Mouse (Mus musculus) lung, embryonic 16.5 days (tissue): Measurements from ENCODE around the gene Phf20. TPM values are rescaled to one million over a fixed set of nuclear protein-coding genes. Genes with fewer than 3 reads are reported as not detected.

ENCODE experiments used
- ATAC-seq: fragments of 200-750 bp; cut with Nextera tagmentation; 2 replicates; pipeline ENCODE4 v1.8.0; 2017; ENCODE audit warnings: low read depth, mild to moderate bottlenecking, moderate library complexity
- H3K27ac ChIP-seq: fragments of 300-500 bp; sonication (generic); 2 replicates; pipeline ENCODE4 v1.5.1; 2014; ENCODE audit warnings: mild to moderate bottlenecking, control low read depth, low read length
- H3K27me3 ChIP-seq: fragments of 300-500 bp; sonication (generic); 2 replicates; pipeline ENCODE4 v1.6.1; 2014; ENCODE audit warnings: low read depth, low read length, mixed read lengths; ENCODE audit not compliant: control insufficient read depth, insufficient read depth
- H3K36me3 ChIP-seq: fragments of 300-500 bp; sonication (generic); 2 replicates; pipeline ENCODE4 v1.6.1; 2014; ENCODE audit warnings: low read length; ENCODE audit not compliant: control insufficient read depth, insufficient read depth
- H3K4me1 ChIP-seq: fragments of 300-500 bp; sonication (generic); replicated peaks from 2 replicates; pipeline ENCODE4 v1.6.1; 2014; ENCODE audit warnings: low read length, mixed read lengths; ENCODE audit not compliant: control insufficient read depth, insufficient read depth
- H3K4me2 ChIP-seq: fragments of 300-500 bp; sonication (generic); 2 replicates; pipeline ENCODE4 v1.6.1; 2014; ENCODE audit warnings: low read depth, low read length, control low read depth
- H3K4me3 ChIP-seq: fragments of 300-500 bp; sonication (generic); 2 replicates; pipeline ENCODE4 v1.5.1; 2014; ENCODE audit warnings: mild to moderate bottlenecking, low read length, control low read depth
- H3K9ac ChIP-seq: fragments of 300-500 bp; sonication (generic); 2 replicates; pipeline ENCODE4 v1.6.1; 2014; ENCODE audit warnings: low read length, control low read depth
- H3K9me3 ChIP-seq: fragments of 300-500 bp; sonication (generic); 2 replicates; pipeline ENCODE4 v1.6.1; 2016; ENCODE audit warnings: low read length; ENCODE audit not compliant: control insufficient read depth
- WGBS: fragments of 180-500 bp; shearing (Covaris S2); extraction: QIAGEN DNeasy Blood & Tissue Kit; methylation state at CpG from one replicate; pipeline ENCODE4 v1.1.7; 2014; 5-methylcytosine and 5-hydroxymethylcytosine counted together
- polyA plus RNA-seq: library from polyadenylated mRNA; unstranded; fragments of >200 nt; fragmentation: Nextera tagmentation; extraction: Ambion mirVana; gene quantifications from 2 replicates; pipeline ENCODE4 v1.2.1, GENCODE M21; 2015

Gene Phf20
- polyA plus RNA-seq, 1 experiment from 2014 or later: 62.8 TPM

DNA sequence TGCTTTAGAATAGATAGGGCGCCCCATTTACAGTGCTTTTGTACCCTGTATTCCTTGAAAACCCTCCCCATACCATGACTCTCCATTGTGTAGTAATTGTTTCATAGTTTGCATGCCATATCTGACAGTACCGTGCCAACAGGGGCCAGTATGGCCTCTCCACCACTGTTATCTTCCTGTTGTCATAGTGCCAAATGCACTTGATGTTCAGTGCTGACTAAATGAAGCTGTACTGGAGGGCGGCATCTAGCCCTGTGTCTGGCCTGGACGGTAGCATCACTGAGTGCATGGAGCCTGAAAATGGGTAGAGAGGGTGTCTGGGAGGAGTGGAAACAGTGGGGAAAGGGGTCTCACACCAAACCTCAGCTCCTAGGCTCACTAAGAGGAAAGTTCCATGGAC is 143.8 kb downstream of the Phf20 start:
- H3K4me2 ChIP-seq: no peak overlapping the region
- no peaks in the 10 kb centered on the region for H3K27me3 ChIP-seq
- no peak overlapping the region for H3K4me3 ChIP-seq
- WGBS: 79% methylated on average over 4 of the region's 4 CpGs
- no peaks in the 10 kb centered on the region for H3K36me3 ChIP-seq
- no peaks in the 10 kb centered on the region for H3K4me1 ChIP-seq
- no peak overlapping the region for H3K9ac ChIP-seq
- no peak for ATAC-seq
- no peaks in the 10 kb centered on the region for H3K9me3 ChIP-seq
- no peak overlapping the region for H3K27ac ChIP-seq

- Histone ChIP-seq H3K4me1 (no peaks in the 10 kb centered on the region), H3K36me3 (no peaks in the 10 kb centered on the region), H3K4me2 (no peak overlapping the region), H3K27me3 (no peaks in the 10 kb centered on the region), H3K27ac (no peak overlapping the region), H3K9me3 (no peaks in the 10 kb centered on the region), H3K4me3 (no peak overlapping the region), H3K9ac (no peak overlapping the region)
- WGBS: 58% methylated on average over 12 of the region's 12 CpGs
- ATAC-seq: 0 out of 2 replicates have a peak, but pooled peaks have one; percentile 31
Observed at GRCm38 (mm10) chr2:156344775-156345532, 148.7 kb downstream of the Phf20 start.

GRCm38 (mm10) chr2:156348812-156349211 is 152.5 kb downstream of the Phf20 start:
- Histone ChIP-seq H3K36me3 (no peaks in the 10 kb centered on the region), H3K9ac (no peak overlapping the region), H3K9me3 (peaks cover 3% of the 10 kb centered on the region; the same call in 1 of the 2 replicates), H3K4me2 (no peak overlapping the region), H3K4me1 (no peaks in the 10 kb centered on the region; the same call in 1 of the 2 replicates), H3K27ac (no peak overlapping the region), H3K27me3 (no peaks in the 10 kb centered on the region), H3K4me3 (no peak overlapping the region)
- 72% methylated on average over 4 of the region's 4 CpGs for WGBS
- ATAC-seq: no peak

DNA sequence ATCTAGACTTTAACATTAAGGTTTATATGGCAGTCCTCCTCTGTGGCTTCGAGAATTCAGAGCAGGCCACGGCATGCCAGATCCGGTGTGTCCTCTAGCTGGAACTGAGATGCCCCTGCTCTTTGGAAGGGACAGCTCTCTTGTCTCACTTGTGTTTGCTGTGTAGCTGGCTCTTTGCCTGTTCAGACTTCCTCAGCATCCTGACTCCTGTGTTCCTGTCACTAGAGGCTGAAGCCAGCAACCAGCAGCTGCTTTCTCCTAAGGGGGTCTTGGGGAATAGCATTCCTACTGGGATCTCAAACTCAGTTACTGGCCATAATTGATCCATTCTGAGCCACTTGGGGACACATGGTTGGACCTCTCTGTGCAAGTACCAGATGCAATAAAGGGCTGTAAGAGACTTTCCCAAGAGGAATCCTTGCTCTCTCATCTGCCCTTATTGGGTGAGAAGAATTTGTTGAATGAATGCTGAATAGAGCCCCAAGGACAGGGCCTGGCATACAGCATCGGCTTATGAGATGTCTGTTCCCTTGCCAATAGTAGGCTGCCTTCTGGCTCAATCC is 153.1 kb downstream of the Phf20 start:
- Histone ChIP-seq H3K4me2 (no peak overlapping the region), H3K4me1 (no peaks in the 10 kb centered on the region; the same call in 1 of the 2 replicates), H3K9me3 (peaks cover 3% of the 10 kb centered on the region; the same call in 1 of the 2 replicates), H3K4me3 (no peak overlapping the region), H3K27ac (no peak overlapping the region), H3K9ac (no peak overlapping the region), H3K36me3 (no peaks in the 10 kb centered on the region), H3K27me3 (no peaks in the 10 kb centered on the region)
- WGBS: 78% methylated on average over 4 of the region's 4 CpGs
- no peak for ATAC-seq

GRCm38 (mm10) chr2:156351243-156351642 is 155.0 kb downstream of the Phf20 start:
- Histone ChIP-seq H3K9me3 (peaks cover 3% of the 10 kb centered on the region; the same call in 1 of the 2 replicates), H3K36me3 (no peaks in the 10 kb centered on the region), H3K9ac (no peak overlapping the region), H3K27ac (no peak overlapping the region), H3K27me3 (no peaks in the 10 kb centered on the region), H3K4me3 (no peak overlapping the region), H3K4me1 (no peaks in the 10 kb centered on the region; the same call in 1 of the 2 replicates), H3K4me2 (no peak overlapping the region)
- WGBS: 81% methylated on average over 7 of the region's 7 CpGs
- no peak for ATAC-seq

DNA sequence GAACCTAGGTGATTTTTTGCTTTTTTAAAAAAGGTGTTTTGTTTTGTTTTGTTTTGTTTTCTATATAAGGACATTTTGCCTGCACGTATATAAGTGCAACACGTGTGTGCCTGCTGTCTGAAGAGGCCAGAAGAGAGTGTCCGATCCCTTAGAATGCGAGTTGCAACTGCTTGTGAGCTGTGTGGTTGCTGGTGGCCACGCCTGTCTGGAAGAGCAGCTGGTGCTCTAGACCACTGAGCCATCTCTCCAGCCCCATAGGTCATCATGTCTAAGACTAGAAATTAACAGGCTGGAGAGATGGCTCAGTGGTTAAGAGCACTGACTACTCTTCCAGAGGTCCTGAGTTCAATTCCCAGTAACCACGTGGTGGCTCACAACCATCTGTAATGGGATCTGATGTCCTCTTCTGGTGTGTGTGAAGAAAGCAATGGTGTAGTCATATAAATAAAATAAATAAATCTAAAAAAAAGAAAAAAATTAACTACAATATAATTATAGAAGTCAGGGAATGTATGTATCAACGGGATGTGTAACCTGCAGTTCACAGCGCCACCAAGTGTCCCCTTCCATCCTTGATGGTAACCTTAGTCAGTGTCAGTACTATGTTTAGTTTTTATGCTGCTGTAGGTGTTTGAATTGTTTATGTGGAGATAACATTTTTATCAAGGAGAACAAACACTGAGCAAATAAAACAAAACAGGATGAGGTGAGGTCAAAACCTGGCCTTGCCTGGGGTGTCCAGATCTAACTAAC is 156.3 kb downstream of the Phf20 start:
- no peak for ATAC-seq
- H3K4me2 ChIP-seq: no peak overlapping the region
- 70% methylated on average over 8 of the region's 8 CpGs for WGBS

GRCm38 (mm10) chr2:156353265-156353692 is 157.0 kb downstream of the Phf20 start:
- ATAC-seq: peak; percentile 74
- H3K4me2 ChIP-seq: no peak overlapping the region

More for the DNA sequence above, 156.3 kb downstream of the Phf20 start:
- Histone ChIP-seq H3K4me3 (no peak overlapping the region), H3K36me3 (no peaks in the 10 kb centered on the region), H3K9me3 (peaks cover 3% of the 10 kb centered on the region; the same call in 1 of the 2 replicates), H3K9ac (no peak overlapping the region), H3K27me3 (no peaks in the 10 kb centered on the region), H3K4me1 (no peaks in the 10 kb centered on the region; the same call in 1 of the 2 replicates), H3K27ac (no peak overlapping the region)

DNA sequence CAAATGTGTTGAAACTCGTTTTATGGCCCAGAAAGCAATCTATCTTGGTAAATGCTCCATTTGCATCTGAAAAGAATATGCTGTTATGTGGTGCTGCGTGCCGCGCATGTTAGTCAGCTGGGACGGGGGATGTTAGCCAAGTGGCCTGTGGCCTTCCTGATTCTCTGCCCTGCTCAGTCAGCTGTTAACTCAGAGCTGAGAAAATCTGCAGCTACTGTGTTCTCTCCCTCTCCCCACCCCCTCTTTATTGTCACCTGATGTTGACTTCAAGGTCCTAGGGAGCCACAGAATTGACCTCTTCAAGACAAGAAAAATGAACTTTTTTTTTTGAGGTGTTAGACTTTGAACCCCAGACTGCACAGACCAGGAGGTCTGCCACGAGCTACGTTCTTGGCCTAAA is 159.8 kb downstream of the Phf20 start:
- Histone ChIP-seq H3K4me1 (no peaks in the 10 kb centered on the region; the same call in 1 of the 2 replicates), H3K4me2 (no peak overlapping the region), H3K27me3 (no peaks in the 10 kb centered on the region), H3K9ac (no peak overlapping the region), H3K9me3 (peaks cover 3% of the 10 kb centered on the region; the same call in 1 of the 2 replicates), H3K36me3 (no peaks in the 10 kb centered on the region), H3K4me3 (no peak overlapping the region), H3K27ac (no peak overlapping the region)
- no peak for ATAC-seq
- 63% methylated on average over 7 of the region's 7 CpGs for WGBS

More at GRCm38 (mm10) chr2:156353265-156353692, 157.0 kb downstream of the Phf20 start:
- peaks cover 3% of the 10 kb centered on the region; the same call in 1 of the 2 replicates for H3K9me3 ChIP-seq
- H3K27me3 ChIP-seq: no peaks in the 10 kb centered on the region
- no peak overlapping the region for H3K4me3 ChIP-seq
- 0 out of 2 replicates have a peak overlapping the region, but pooled peaks have one; percentile 6 for H3K27ac ChIP-seq
- H3K9ac ChIP-seq: no peak overlapping the region
- 24% methylated on average over 7 of the region's 7 CpGs for WGBS
- H3K4me1 ChIP-seq: no peaks in the 10 kb centered on the region; the same call in 1 of the 2 replicates
- H3K36me3 ChIP-seq: no peaks in the 10 kb centered on the region
